9 mouse cellular contexts compared by ENCODE assay signal in genomic region chr4:129987825-129988504, GRCm38 (mm10). TPM values are rescaled to one million over a fixed set of nuclear protein-coding genes. Genes with fewer than 3 reads are reported as not detected.
DNase-seq lines count a peak whose midpoint lies in the region; ATAC-seq and TF ChIP-seq lines count a peak whose summit lies in the region.
"Had no signal": no experiment of that assay in that cellular context is flagged by ENCODE, and none has a peak within 500 bp of the region (broad histone marks: within the 10 kb centered on the region; RNA-seq: fewer than 3 reads in every experiment).

No protein-coding gene starts in this region.

- peaks cover 29% of the 10 kb centered on the region for H3K4me1 ChIP-seq in forebrain, postnatal 0 days (ENCODE audit: insufficient read depth)
- peaks cover 39% of the 10 kb centered on the region for H3K4me1 ChIP-seq in lung, embryonic 15.5 days

- H3K36me3 ChIP-seq in forebrain, postnatal 0 days (ENCODE audit: insufficient read depth), result peaks cover 8% of the 10 kb centered on the region
- no peaks in the 10 kb centered on the region for H3K36me3 ChIP-seq in lung, embryonic 15.5 days

- 2% methylated on average over 51 of the region's 53 CpGs for WGBS in forebrain, postnatal 0 days
- whole genome bisulfite sequencing in lung, embryonic 15.5 days, result 1% methylated on average over 48 of the region's 53 CpGs

- H3K4me2 ChIP-seq in forebrain, postnatal 0 days (ENCODE audit: low read depth), result peak overlapping the region; percentile 84
- H3K4me2 ChIP-seq in lung, embryonic 15.5 days, result peak overlapping the region; percentile 92

- peak overlapping the region; percentile 84 for H3K4me3 ChIP-seq in forebrain, postnatal 0 days (ENCODE audit: low read depth, low read length)
- H3K4me3 ChIP-seq in lung, embryonic 15.5 days, result peak overlapping the region; percentile 50

- ATAC-seq in forebrain, postnatal 0 days, result peak; percentile 26; the same call in 1 of the 2 replicates
- peak; percentile 56 for ATAC-seq in inflammation-experienced regulatory T-cells, adult 6 months
- ATAC-seq in lung, embryonic 15.5 days (ENCODE audit: borderline replicate concordance, extremely low read depth, low FRiP score, low TSS enrichment), result peak; percentile 44; the same call in 1 of the 2 replicates
- ATAC-seq in neutrophil, adult 5-6 weeks (ENCODE audit: extremely low read depth, insufficient number of reproducible peaks, low FRiP score, poor library complexity, severe bottlenecking), result peak; percentile 27; the same call in 1 of the 2 replicates
- ATAC-seq in erythroblast, adult 5-6 weeks (replicated peaks; ENCODE audit: low FRiP score, poor library complexity, severe bottlenecking), result no peak

- H3K27ac ChIP-seq in forebrain, postnatal 0 days (ENCODE audit: low read depth, low read length), result no peak overlapping the region
- no peak overlapping the region for H3K27ac ChIP-seq in lung, embryonic 15.5 days

- no peak for TF ChIP-seq CTCF in forebrain, postnatal 0 days (IDR thresholded peaks at IDR 0.05; ENCODE audit: low read depth)

- no peaks in the 10 kb centered on the region for H3K27me3 ChIP-seq in forebrain, postnatal 0 days (ENCODE audit: insufficient read depth, low read length)
- H3K27me3 ChIP-seq in lung, embryonic 15.5 days, result peaks cover 67% of the 10 kb centered on the region

- peak; percentile 13 for DNase-seq in kidney, adult 18-20 months
- DNase-seq in kidney, adult 9 months, result no peak
- DNase-seq in adrenal gland, postnatal 10 days, result peak; percentile 80
- DNase-seq in forebrain, postnatal 0 days, result peak; percentile 64

- H3K9me3 ChIP-seq in forebrain, postnatal 0 days (ENCODE audit: low read length), result no peaks in the 10 kb centered on the region
- no peaks in the 10 kb centered on the region for H3K9me3 ChIP-seq in lung, embryonic 15.5 days

- H3K9ac ChIP-seq in forebrain, postnatal 0 days, result peak overlapping the region; percentile 60
- H3K9ac ChIP-seq in lung, embryonic 15.5 days, result peak overlapping the region; percentile 40

RNA-seq across cellular contexts. Expression of gene Adgrb2, which starts 3.3 kb away (rescaled TPM):
- 10 to 100 TPM; 13.4 to 16.4 TPM for total RNA-seq in adrenal gland, postnatal 10 days (2021)
- 195 and 216 TPM in 2 replicates for total RNA-seq in forebrain, postnatal 0 days (2014; rRNA removed)
- 15.8 and 18.3 TPM in 2 replicates for polyA plus RNA-seq in forebrain, postnatal 0 days (2015; fragmentation: Nextera tagmentation; extraction: Ambion mirVana)
- 1 to 10 TPM in 1 of 3 experiments, under 1 TPM in 1, not detected in 1; 0.58 to 1.2 TPM for polyA plus RNA-seq in inflammation-experienced regulatory T-cells, adult 6 months (2017; shearing (Covaris generic))
- 1.6 and 1.8 TPM in 2 replicates for polyA plus RNA-seq in lung, embryonic 15.5 days (2015; fragmentation: Nextera tagmentation; extraction: Ambion mirVana)
- total RNA-seq in neutrophil, adult 5-6 weeks (2017), result 0.12 TPM in 1 of 2 replicates, not detected in the other
- not detected in 2 replicates for total RNA-seq in erythroblast, adult 5-6 weeks (2015; ENCODE audit: low replicate concordance)
- total RNA-seq in erythroblast, adult 5-6 weeks (2017; ENCODE audit: low replicate concordance), result not detected in 2 replicates

RNA-seq across cellular contexts. Expression of gene Spocd1, which starts 58.9 kb away (rescaled TPM):
- under 1 TPM; 0.15 to 0.30 TPM for total RNA-seq in adrenal gland, postnatal 10 days (2021)
- not detected in 2 replicates for total RNA-seq in forebrain, postnatal 0 days (2014; rRNA removed)
- polyA plus RNA-seq in forebrain, postnatal 0 days (2015; fragmentation: Nextera tagmentation; extraction: Ambion mirVana), result 0.05 TPM in 1 of 2 replicates, not detected in the other
- polyA plus RNA-seq in inflammation-experienced regulatory T-cells, adult 6 months (2017; shearing (Covaris generic)), result not detected
- polyA plus RNA-seq in lung, embryonic 15.5 days (2015; fragmentation: Nextera tagmentation; extraction: Ambion mirVana), result 0.08 and 0.09 TPM in 2 replicates
- total RNA-seq in neutrophil, adult 5-6 weeks (2017), result not detected in 2 replicates
- total RNA-seq in erythroblast, adult 5-6 weeks (2015; ENCODE audit: low replicate concordance), result not detected in 2 replicates
- total RNA-seq in erythroblast, adult 5-6 weeks (2017; ENCODE audit: low replicate concordance), result not detected in 2 replicates
- total RNA-seq: MEL had no signal

RNA-seq across cellular contexts. Expression of gene Col16a1, which starts 59.7 kb away (rescaled TPM):
- 10 to 100 TPM; 29.4 to 33.8 TPM for total RNA-seq in adrenal gland, postnatal 10 days (2021)
- 21.8 and 29.7 TPM in 2 replicates for total RNA-seq in forebrain, postnatal 0 days (2014; rRNA removed)
- polyA plus RNA-seq in forebrain, postnatal 0 days (2015; fragmentation: Nextera tagmentation; extraction: Ambion mirVana), result 6.8 and 7.5 TPM in 2 replicates
- not detected for polyA plus RNA-seq in inflammation-experienced regulatory T-cells, adult 6 months (2017; shearing (Covaris generic))
- 66.3 and 74.6 TPM in 2 replicates for polyA plus RNA-seq in lung, embryonic 15.5 days (2015; fragmentation: Nextera tagmentation; extraction: Ambion mirVana)
- total RNA-seq in neutrophil, adult 5-6 weeks (2017), result not detected in 2 replicates
- total RNA-seq in erythroblast, adult 5-6 weeks (2015; ENCODE audit: low replicate concordance), result not detected in 2 replicates
- 0.14 TPM in 1 of 2 replicates, not detected in the other for total RNA-seq in erythroblast, adult 5-6 weeks (2017; ENCODE audit: low replicate concordance)

Comparison
In these comparisons a context has a peak if more than half of its experiments do, and no peak if none do; other contexts are left out.
1. RNA of gene Adgrb2, which starts 3.3 kb away (total RNA-seq): 195 to 216 TPM in forebrain, postnatal 0 days and 13.4 to 16.4 TPM in adrenal gland, postnatal 10 days; 0.12 TPM in neutrophil, adult 5-6 weeks and not detected in erythroblast, adult 5-6 weeks; every median in the first group is over 10 times any median in the second.
2. RNA of gene Col16a1, which starts 59.7 kb away (total RNA-seq): 29.4 to 33.8 TPM in adrenal gland, postnatal 10 days and 21.8 to 29.7 TPM in forebrain, postnatal 0 days; not detected in neutrophil, adult 5-6 weeks and 0.14 TPM in erythroblast, adult 5-6 weeks; every median in the first group is over 10 times any median in the second.